Mouse (Mus musculus) hindbrain, embryonic 12.5 days (tissue): ENCODE data around the gene Akap12. TPM values are rescaled to one million over a fixed set of nuclear protein-coding genes. Genes with fewer than 3 reads are reported as not detected.

Source experiments
- ATAC-seq: fragments of 200-750 bp; cut with Nextera tagmentation; 2 replicates; pipeline ENCODE4 v1.8.0; 2017; ENCODE audit warnings: moderate TSS enrichment; ENCODE audit not compliant: low FRiP score
- H3K27ac ChIP-seq: fragments of 300-500 bp; sonication (generic); 2 replicates; pipeline ENCODE4 v1.5.1; 2016; ENCODE audit warnings: mild to moderate bottlenecking
- H3K27me3 ChIP-seq: fragments of 300-500 bp; sonication (generic); 2 replicates; pipeline ENCODE4 v1.6.1; 2016; ENCODE audit warnings: mild to moderate bottlenecking
- H3K36me3 ChIP-seq: fragments of 300-500 bp; sonication (generic); 2 replicates; pipeline ENCODE4 v1.6.1; 2016; ENCODE audit warnings: mild to moderate bottlenecking
- H3K4me1 ChIP-seq: fragments of 300-500 bp; sonication (generic); 2 replicates; pipeline ENCODE4 v1.6.1; 2016
- H3K4me2 ChIP-seq: fragments of 300-500 bp; sonication (generic); replicated peaks from 2 replicates; pipeline ENCODE4 v1.6.1; 2016; ENCODE audit warnings: mild to moderate bottlenecking
- H3K4me3 ChIP-seq: fragments of 300-500 bp; sonication (generic); 2 replicates; pipeline ENCODE4 v1.5.1; 2016; ENCODE audit warnings: mild to moderate bottlenecking
- H3K9ac ChIP-seq: fragments of 300-500 bp; sonication (generic); 2 replicates; pipeline ENCODE4 v1.6.1; 2016; ENCODE audit warnings: mild to moderate bottlenecking, moderate library complexity
- H3K9me3 ChIP-seq: fragments of 300-500 bp; sonication (generic); replicated peaks from 2 replicates; pipeline ENCODE4 v1.6.1; 2016; ENCODE audit warnings: mild to moderate bottlenecking
- WGBS: fragments of 180-500 bp; shearing (Covaris S2); methylation state at CpG from one replicate; pipeline ENCODE4 v1.1.7; 2016; 5-methylcytosine and 5-hydroxymethylcytosine counted together
- polyA plus RNA-seq: library from polyadenylated mRNA; unstranded; fragments of >200 nt; fragmentation: Nextera tagmentation; extraction: Ambion mirVana; gene quantifications from 2 replicates; pipeline ENCODE4 v1.2.1, GENCODE M21; 2016

The Akap12 gene
- polyA plus RNA-seq, 1 experiment from 2014 or later, result 107 TPM

- Histone ChIP-seq H3K27me3 (no peaks in the 10 kb centered on the region), H3K9ac (no peak overlapping the region), H3K9me3 (no peaks in the 10 kb centered on the region), H3K36me3 (peaks cover 27% of the 10 kb centered on the region), H3K4me2 (no peak overlapping the region), H3K4me1 (peaks cover 2% of the 10 kb centered on the region; the same call in 1 of the 2 replicates), H3K27ac (no peak overlapping the region), H3K4me3 (no peak overlapping the region)
- no peak for ATAC-seq
- WGBS, result 93% methylated on average over 7 of the region's 7 CpGs
Observed at GRCm38 (mm10) chr10:4374239-4374638, 108.1 kb downstream of the Akap12 start.

GRCm38 (mm10) chr10:4374734-4375133, 108.6 kb downstream of the Akap12 start:
- Histone ChIP-seq H3K36me3 (peaks cover 22% of the 10 kb centered on the region), H3K9ac (no peak overlapping the region), H3K27ac (no peak overlapping the region), H3K4me1 (peaks cover 2% of the 10 kb centered on the region; the same call in 1 of the 2 replicates), H3K9me3 (no peaks in the 10 kb centered on the region), H3K4me3 (no peak overlapping the region), H3K4me2 (no peak overlapping the region), H3K27me3 (no peaks in the 10 kb centered on the region)
- WGBS, result 90% methylated on average over 4 of the region's 4 CpGs
- ATAC-seq, result no peak

DNA sequence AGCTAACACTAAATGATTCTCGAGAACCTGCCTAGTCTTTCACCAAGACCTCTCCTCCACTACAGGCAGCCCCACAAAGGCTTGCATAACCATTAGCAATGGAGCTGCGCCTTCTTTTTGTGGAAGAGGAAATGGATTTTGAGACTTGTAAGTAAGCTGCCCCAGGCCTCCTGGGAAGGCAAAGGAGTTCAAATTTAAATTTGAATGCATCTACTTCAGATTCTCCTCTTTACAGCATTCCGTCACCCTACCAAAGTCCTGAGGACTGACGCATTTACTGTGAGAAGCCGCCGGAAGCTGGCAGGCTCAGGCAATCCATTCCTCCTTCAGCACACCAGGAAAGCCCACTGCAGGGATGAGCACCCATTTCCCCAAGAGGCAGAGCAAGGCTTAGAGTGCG, 109.1 kb downstream of the Akap12 start:
- 37% methylated on average over 7 of the region's 7 CpGs for WGBS
- peaks cover 17% of the 10 kb centered on the region for H3K36me3 ChIP-seq
- H3K27me3 ChIP-seq, result no peaks in the 10 kb centered on the region
- peaks cover 2% of the 10 kb centered on the region; the same call in 1 of the 2 replicates for H3K4me1 ChIP-seq
- H3K4me2 ChIP-seq, result no peak overlapping the region
- H3K27ac ChIP-seq, result no peak overlapping the region
- ATAC-seq, result no peak
- no peaks in the 10 kb centered on the region for H3K9me3 ChIP-seq
- H3K9ac ChIP-seq, result no peak overlapping the region
- H3K4me3 ChIP-seq, result no peak overlapping the region

- Histone ChIP-seq H3K36me3 (peaks cover 13% of the 10 kb centered on the region), H3K9me3 (no peaks in the 10 kb centered on the region), H3K4me1 (peaks cover 2% of the 10 kb centered on the region; the same call in 1 of the 2 replicates), H3K27ac (no peak overlapping the region), H3K9ac (no peak overlapping the region), H3K4me2 (no peak overlapping the region), H3K4me3 (no peak overlapping the region), H3K27me3 (no peaks in the 10 kb centered on the region)
- no peak for ATAC-seq
- 66% methylated on average over 7 of the region's 7 CpGs for WGBS
Observed at GRCm38 (mm10) chr10:4376461-4376860, 110.3 kb downstream of the Akap12 start.

DNA sequence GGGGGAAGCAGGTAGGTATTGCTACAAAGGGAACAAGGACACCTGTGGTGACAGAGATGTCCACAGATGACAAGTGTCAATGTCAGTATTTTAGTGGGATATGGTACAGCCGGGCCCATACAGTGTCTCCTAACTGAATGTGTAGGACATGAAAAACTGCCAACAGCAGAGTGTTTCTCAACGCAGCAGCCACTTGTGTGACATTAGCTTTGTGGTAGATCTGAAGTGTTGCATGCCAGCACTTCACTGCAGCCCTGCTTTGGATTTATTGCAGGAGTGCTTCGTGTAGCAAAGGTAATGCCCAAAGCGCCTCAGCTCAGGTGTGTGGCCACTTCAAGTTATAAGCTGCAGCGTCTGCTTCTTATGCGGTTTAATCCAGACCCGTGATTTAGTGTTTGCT, 110.8 kb downstream of the Akap12 start:
- no peak overlapping the region for H3K9ac ChIP-seq
- WGBS, result 92% methylated on average over 7 of the region's 7 CpGs
- no peak for ATAC-seq
- no peaks in the 10 kb centered on the region for H3K27me3 ChIP-seq
- H3K27ac ChIP-seq, result no peak overlapping the region
- peaks cover 2% of the 10 kb centered on the region; the same call in 1 of the 2 replicates for H3K4me1 ChIP-seq
- no peak overlapping the region for H3K4me2 ChIP-seq
- H3K4me3 ChIP-seq, result no peak overlapping the region
- H3K36me3 ChIP-seq, result peaks cover 11% of the 10 kb centered on the region
- H3K9me3 ChIP-seq, result no peaks in the 10 kb centered on the region

DNA sequence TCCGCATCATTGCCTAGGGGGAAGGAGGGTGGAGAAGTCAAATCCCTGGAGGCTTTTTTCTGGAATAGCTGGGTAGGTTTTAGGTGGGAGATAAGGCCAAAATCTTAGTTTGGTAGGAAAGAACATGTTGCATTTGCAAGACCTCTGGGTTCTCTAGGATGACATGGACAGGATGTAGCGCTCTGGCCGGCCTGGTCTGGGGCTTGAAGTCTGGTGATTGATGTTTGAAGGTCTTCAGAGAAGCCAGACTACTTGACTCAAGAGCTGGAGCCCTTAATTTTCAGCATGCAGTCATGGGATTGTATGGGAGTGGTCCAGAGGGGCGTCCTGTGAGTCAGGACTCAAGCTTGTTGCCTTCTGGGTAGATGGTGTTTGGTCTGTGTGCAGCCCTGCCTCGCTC, 114.6 kb downstream of the Akap12 start:
- H3K4me1 ChIP-seq, result peaks cover 3% of the 10 kb centered on the region; the same call in 1 of the 2 replicates
- WGBS, result 93% methylated on average over 5 of the region's 5 CpGs
- no peak overlapping the region for H3K27ac ChIP-seq
- no peaks in the 10 kb centered on the region for H3K36me3 ChIP-seq
- H3K27me3 ChIP-seq, result no peaks in the 10 kb centered on the region
- no peaks in the 10 kb centered on the region for H3K9me3 ChIP-seq
- H3K9ac ChIP-seq, result no peak overlapping the region
- ATAC-seq, result no peak
- H3K4me3 ChIP-seq, result no peak overlapping the region
- no peak overlapping the region for H3K4me2 ChIP-seq

DNA sequence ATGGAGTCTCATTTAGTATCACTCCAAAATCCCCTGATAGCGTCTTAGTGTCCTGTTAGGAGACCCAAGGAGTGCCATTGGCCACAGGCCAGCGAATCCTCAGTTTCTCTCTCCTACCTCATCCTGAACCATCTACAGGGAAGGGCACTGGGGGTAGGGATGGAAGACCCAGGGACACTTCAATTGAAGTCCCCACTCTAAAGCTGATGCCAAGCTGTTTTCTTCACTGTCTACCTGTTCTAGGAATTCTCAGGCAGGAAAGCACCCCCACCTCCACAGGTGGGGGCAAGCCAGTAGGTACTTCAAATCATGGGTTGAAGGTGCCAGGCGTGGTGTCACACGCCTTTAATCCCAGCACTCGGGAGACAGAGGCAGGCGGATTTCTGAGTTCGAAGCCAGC, 118.1 kb downstream of the Akap12 start:
- H3K4me1 ChIP-seq, result peaks cover 11% of the 10 kb centered on the region
- WGBS, result 96% methylated on average over 7 of the region's 7 CpGs
- H3K9me3 ChIP-seq, result no peaks in the 10 kb centered on the region

DNA sequence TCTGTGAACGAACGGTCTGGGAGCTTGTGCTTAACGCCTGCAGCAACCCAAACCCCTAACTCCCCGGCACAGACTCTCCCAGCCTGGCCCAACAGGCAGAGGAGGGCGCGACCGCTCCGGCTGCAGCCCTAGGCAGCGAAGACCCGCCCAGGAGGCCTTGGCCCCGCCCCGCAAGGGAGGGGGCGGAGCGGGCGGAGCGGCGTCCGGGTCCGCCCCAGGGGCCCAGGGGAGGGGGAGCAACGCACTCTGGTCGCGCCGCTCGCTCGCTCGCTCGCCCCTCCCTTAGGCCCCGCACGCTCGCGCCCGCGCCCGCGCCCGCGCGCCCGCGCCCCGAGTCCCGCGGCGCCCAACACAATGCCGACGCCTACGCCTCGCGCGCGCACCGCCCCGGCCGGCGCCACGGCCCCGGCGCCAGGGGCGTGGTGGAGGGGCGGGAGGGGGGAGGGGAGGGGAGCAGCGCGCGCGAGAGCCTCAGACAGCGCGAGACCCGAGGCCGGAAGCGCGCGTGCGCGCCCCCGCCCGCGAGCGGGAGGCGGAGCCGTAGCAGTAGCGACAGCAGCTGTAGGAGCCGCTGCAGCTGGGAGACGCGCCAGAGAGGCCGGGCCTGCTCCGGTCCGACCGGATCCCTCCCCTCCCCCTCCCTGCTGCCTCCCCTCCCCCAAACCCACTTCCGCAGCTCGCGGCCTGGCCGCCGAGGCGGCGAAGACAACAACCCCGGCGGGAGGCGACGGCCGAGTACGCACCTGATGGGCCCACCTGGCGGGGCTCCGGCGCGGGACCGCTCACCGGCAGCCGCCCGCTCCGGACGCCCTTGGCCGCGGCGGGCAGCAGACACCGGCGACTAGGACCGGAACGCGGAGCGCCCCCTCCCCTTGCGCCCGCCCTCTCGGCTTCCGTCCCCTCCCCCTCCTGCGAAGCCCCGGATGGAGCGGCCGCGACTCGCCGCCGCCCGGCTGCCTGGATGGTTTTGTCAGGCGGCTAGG, 120.7 kb downstream of the Akap12 start:
- Histone ChIP-seq H3K36me3 (no peaks in the 10 kb centered on the region), H3K27me3 (no peaks in the 10 kb centered on the region), H3K4me2 (peak overlapping the region; percentile 92), H3K9ac (peak overlapping the region; percentile 100), H3K4me1 (peaks cover 37% of the 10 kb centered on the region), H3K9me3 (no peaks in the 10 kb centered on the region), H3K27ac (peak overlapping the region; percentile 99), H3K4me3 (peak overlapping the region; percentile 100)
- WGBS, result under 1% methylated on average over 71 of the region's 133 CpGs
- ATAC-seq, result peak; percentile 96

More for the DNA sequence above, 118.1 kb downstream of the Akap12 start:
- H3K36me3 ChIP-seq, result no peaks in the 10 kb centered on the region
- no peak overlapping the region for H3K4me3 ChIP-seq
- H3K27me3 ChIP-seq, result no peaks in the 10 kb centered on the region
- H3K27ac ChIP-seq, result no peak overlapping the region
- ATAC-seq, result no peak
- H3K4me2 ChIP-seq, result no peak overlapping the region
- no peak overlapping the region for H3K9ac ChIP-seq

DNA sequence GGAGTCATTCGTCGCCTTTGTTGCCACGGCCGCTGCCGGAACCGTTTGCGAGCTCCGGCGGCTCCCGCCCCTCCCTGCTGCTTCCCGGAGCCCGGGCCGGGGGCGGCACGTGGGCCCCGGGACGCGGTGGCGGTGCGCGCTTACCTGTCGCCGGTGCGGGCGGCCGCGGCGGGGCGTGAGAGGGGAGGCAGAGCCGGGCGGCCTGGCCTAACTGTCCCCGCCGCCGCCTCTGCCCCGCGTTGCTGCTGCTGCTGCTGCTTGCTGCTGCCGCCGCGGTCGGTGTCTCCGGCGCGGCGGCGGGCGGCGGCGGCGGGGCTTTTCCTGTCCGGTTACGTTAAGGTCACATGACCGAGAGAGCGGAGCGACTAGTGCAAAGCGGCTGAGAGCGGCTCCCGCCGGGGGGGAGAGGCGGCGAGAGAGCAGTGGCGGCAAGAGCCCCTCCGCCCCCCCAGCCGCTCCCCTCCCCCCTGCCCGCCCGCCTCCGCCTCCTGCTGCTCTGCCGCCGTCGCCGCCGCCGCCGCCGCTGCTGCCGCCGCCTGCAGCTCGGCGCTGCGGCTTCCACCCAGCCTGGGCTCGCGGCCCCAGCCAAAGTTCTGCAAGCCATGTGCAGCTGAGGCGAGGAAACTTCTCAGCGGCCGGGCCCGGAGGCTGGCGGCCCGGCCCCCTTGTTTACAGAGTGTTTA, 121.7 kb downstream of the Akap12 start, which contains the start of gene Zbtb2:
Gene Zbtb2, minus strand, starts transcription at position 408 of the 683 bp plus-strand sequence.
- H3K27me3 ChIP-seq, result no peaks in the 10 kb centered on the region
- peaks cover 36% of the 10 kb centered on the region for H3K4me1 ChIP-seq
- H3K36me3 ChIP-seq, result 0 out of 2 replicates have a peak, but pooled peaks cover 2% of the 10 kb centered on the region
- peak; percentile 0; the same call in 1 of the 2 replicates for ATAC-seq
- peak within 1 kb of the TSS; percentile 92 for H3K4me2 ChIP-seq
- H3K9me3 ChIP-seq, result no peaks in the 10 kb centered on the region
- 2% methylated on average over 36 of the region's 87 CpGs for WGBS
- peak within 1 kb of the TSS; percentile 100 for H3K9ac ChIP-seq
- H3K4me3 ChIP-seq, result peak within 1 kb of the TSS; percentile 100
- H3K27ac ChIP-seq, result peak within 1 kb of the TSS; percentile 99

GRCm38 (mm10) chr10:4388384-4388745, 122.2 kb downstream of the Akap12 start:
- under 1% methylated on average over 19 of the region's 19 CpGs for WGBS
- H3K4me1 ChIP-seq, result peaks cover 35% of the 10 kb centered on the region
- H3K27me3 ChIP-seq, result no peaks in the 10 kb centered on the region
- peak overlapping the region; percentile 92 for H3K4me2 ChIP-seq
- peak overlapping the region; percentile 99 for H3K27ac ChIP-seq
- ATAC-seq, result no peak
- H3K9me3 ChIP-seq, result no peaks in the 10 kb centered on the region
- H3K9ac ChIP-seq, result peak overlapping the region; percentile 100
- H3K4me3 ChIP-seq, result peak overlapping the region; percentile 100
- H3K36me3 ChIP-seq, result 0 out of 2 replicates have a peak, but pooled peaks cover 5% of the 10 kb centered on the region

- no peaks in the 10 kb centered on the region for H3K27me3 ChIP-seq
- 0 out of 2 replicates have a peak, but pooled peaks cover 5% of the 10 kb centered on the region for H3K36me3 ChIP-seq
- no peak overlapping the region for H3K27ac ChIP-seq
- WGBS, result 29% methylated on average over 10 of the region's 10 CpGs
- no peaks in the 10 kb centered on the region for H3K9me3 ChIP-seq
- H3K4me1 ChIP-seq, result peaks cover 35% of the 10 kb centered on the region
- H3K4me3 ChIP-seq, result peak overlapping the region; percentile 100
- H3K9ac ChIP-seq, result peak overlapping the region; percentile 100
- peak overlapping the region; percentile 92 for H3K4me2 ChIP-seq
- no peak for ATAC-seq
Observed at GRCm38 (mm10) chr10:4389036-4389435, 122.9 kb downstream of the Akap12 start.
